Mouse (Mus musculus) megakaryocyte, embryonic 14.5 days (primary cell): Measurements from ENCODE around the gene Tnfsf12. TPM values are rescaled to one million over a fixed set of nuclear protein-coding genes. Genes with fewer than 3 reads are reported as not detected.

Experiments
- H3K27me3 ChIP-seq: replicated peaks from 2 replicates; pipeline ENCODE3; 2012; ENCODE audit warnings: inconsistent platforms
- H3K36me3 ChIP-seq: replicated peaks from 2 replicates; pipeline ENCODE3; 2012; ENCODE audit warnings: low read length, inconsistent platforms, mixed read lengths
- H3K4me1 ChIP-seq: 2 replicates; pipeline ENCODE4 v1.6.1; 2012; ENCODE audit warnings: inconsistent platforms
- H3K4me3 ChIP-seq: replicated peaks from 2 replicates; pipeline ENCODE3; 2012; ENCODE audit warnings: moderate library complexity, mild to moderate bottlenecking, inconsistent platforms
- H3K9me3 ChIP-seq: 2 replicates; pipeline ENCODE4 v1.6.1; 2012; ENCODE audit warnings: inconsistent platforms
- FLI1 ChIP-seq: IDR thresholded peaks from 2 replicates; pipeline ENCODE4 v1.6.1; 2012; ENCODE audit warnings: low read length, inconsistent platforms, mixed read lengths
- GATA1 ChIP-seq: IDR thresholded peaks from 3 replicates; pipeline ENCODE4 v1.6.1; 2012; ENCODE audit warnings: mixed read lengths, low read length, inconsistent platforms, borderline replicate concordance
- polyA plus RNA-seq: library from polyadenylated mRNA; stranded (reverse); fragments of >175 nt; gene quantifications from 2 replicates; pipeline ENCODE4 v1.2.3, GENCODE M21; 2012; ENCODE audit warnings: low replicate concordance; ENCODE audit not compliant: insufficient read depth

Tnfsf12 gene
- polyA plus RNA-seq, 1 experiment = 13.1 TPM

- H3K9me3 ChIP-seq = peaks cover 4% of the 10 kb centered on the region; the same call in 1 of the 2 replicates
- TF ChIP-seq GATA1 = no peak
- TF ChIP-seq FLI1 = no peak
- no peaks in the 10 kb centered on the region for H3K36me3 ChIP-seq
- H3K27me3 ChIP-seq = peaks cover 5% of the 10 kb centered on the region
- peaks cover 25% of the 10 kb centered on the region for H3K4me1 ChIP-seq
- no peak overlapping the region for H3K4me3 ChIP-seq
These were observed 19.8 kb upstream of the Tnfsf12 start for GRCm38 (mm10) chr11:69715482-69715881.

- H3K36me3 ChIP-seq = no peaks in the 10 kb centered on the region
- H3K9me3 ChIP-seq = peaks cover 4% of the 10 kb centered on the region; the same call in 1 of the 2 replicates
- no peak overlapping the region for H3K4me3 ChIP-seq
- peaks cover 5% of the 10 kb centered on the region for H3K27me3 ChIP-seq
- peaks cover 32% of the 10 kb centered on the region for H3K4me1 ChIP-seq
- TF ChIP-seq FLI1 (no peak), GATA1 (no peak)
These were observed 19.1 kb upstream of the Tnfsf12 start for GRCm38 (mm10) chr11:69714636-69715329.

GRCm38 (mm10) chr11:69712954-69713672, 17.5 kb upstream of the Tnfsf12 start:
- TF ChIP-seq FLI1 (no peak), GATA1 (no peak)
- Histone ChIP-seq H3K4me1 (peaks cover 44% of the 10 kb centered on the region), H3K27me3 (peaks cover 3% of the 10 kb centered on the region), H3K36me3 (no peaks in the 10 kb centered on the region), H3K4me3 (no peak overlapping the region), H3K9me3 (peaks cover 4% of the 10 kb centered on the region; the same call in 1 of the 2 replicates)

GRCm38 (mm10) chr11:69711082-69711481, 15.4 kb upstream of the Tnfsf12 start:
- Histone ChIP-seq H3K36me3 (no peaks in the 10 kb centered on the region), H3K9me3 (peaks cover 4% of the 10 kb centered on the region; the same call in 1 of the 2 replicates), H3K4me1 (peaks cover 46% of the 10 kb centered on the region), H3K27me3 (peaks cover 4% of the 10 kb centered on the region), H3K4me3 (no peak overlapping the region)
- TF ChIP-seq GATA1 (no peak), FLI1 (no peak)

GRCm38 (mm10) chr11:69710470-69710869, 14.8 kb upstream of the Tnfsf12 start:
- peaks cover 3% of the 10 kb centered on the region; the same call in 1 of the 2 replicates for H3K9me3 ChIP-seq
- H3K4me1 ChIP-seq = peaks cover 39% of the 10 kb centered on the region
- peaks cover 4% of the 10 kb centered on the region for H3K27me3 ChIP-seq
- H3K4me3 ChIP-seq = no peak overlapping the region
- no peaks in the 10 kb centered on the region for H3K36me3 ChIP-seq
- TF ChIP-seq FLI1 (no peak), GATA1 (no peak)

- Histone ChIP-seq H3K4me1 (peaks cover 43% of the 10 kb centered on the region), H3K36me3 (no peaks in the 10 kb centered on the region), H3K9me3 (no peaks in the 10 kb centered on the region), H3K4me3 (no peak overlapping the region), H3K27me3 (peaks cover 4% of the 10 kb centered on the region)
- TF ChIP-seq FLI1 = no peak
- no peak for TF ChIP-seq GATA1
These were observed 14.2 kb upstream of the Tnfsf12 start for GRCm38 (mm10) chr11:69709554-69710446.

GRCm38 (mm10) chr11:69708614-69709265, 13.1 kb upstream of the Tnfsf12 start:
- no peaks in the 10 kb centered on the region for H3K9me3 ChIP-seq
- TF ChIP-seq GATA1 = no peak
- TF ChIP-seq FLI1 = no peak
- H3K4me1 ChIP-seq = peaks cover 53% of the 10 kb centered on the region

GRCm38 (mm10) chr11:69707873-69708381, 12.3 kb upstream of the Tnfsf12 start:
- Histone ChIP-seq H3K27me3 (peaks cover 4% of the 10 kb centered on the region), H3K9me3 (no peaks in the 10 kb centered on the region), H3K4me3 (no peak overlapping the region), H3K36me3 (no peaks in the 10 kb centered on the region), H3K4me1 (peaks cover 54% of the 10 kb centered on the region)
- no peak for TF ChIP-seq FLI1
- no peak for TF ChIP-seq GATA1

More at GRCm38 (mm10) chr11:69708614-69709265, 13.1 kb upstream of the Tnfsf12 start:
- Histone ChIP-seq H3K27me3 (peaks cover 4% of the 10 kb centered on the region), H3K36me3 (no peaks in the 10 kb centered on the region), H3K4me3 (no peak overlapping the region)

GRCm38 (mm10) chr11:69707480-69707847, 11.8 kb upstream of the Tnfsf12 start:
- Histone ChIP-seq H3K4me1 (peaks cover 54% of the 10 kb centered on the region), H3K27me3 (peaks cover 4% of the 10 kb centered on the region), H3K36me3 (no peaks in the 10 kb centered on the region), H3K9me3 (no peaks in the 10 kb centered on the region), H3K4me3 (no peak overlapping the region)
- TF ChIP-seq GATA1 = no peak
- TF ChIP-seq FLI1 = no peak
